Mouse (Mus musculus): Measurements from ENCODE around the gene Ell2. TPM values are rescaled to one million over a fixed set of nuclear protein-coding genes. Genes with fewer than 3 reads are reported as not detected.

Gene Ell2
- polyA plus RNA-seq, 1 experiment from 2014 or later, result 3.9 TPM

GRCm38 (mm10) chr13:75770744-75771143 lies 64.2 kb downstream of the Ell2 start:
- no peaks in the 10 kb centered on the region for H3K9me3 ChIP-seq (ENCODE audit: control insufficient read depth, low read length)
- no peaks in the 10 kb centered on the region for H3K4me1 ChIP-seq (ENCODE audit: control insufficient read depth, insufficient read depth, low read length)
- no peak for ATAC-seq (ENCODE audit: low FRiP score, low TSS enrichment)
- H3K4me3 ChIP-seq (ENCODE audit: low read length), result no peak overlapping the region
- no peaks in the 10 kb centered on the region for H3K27me3 ChIP-seq (ENCODE audit: control insufficient read depth, insufficient read depth, low read length)
- no peak overlapping the region for H3K4me2 ChIP-seq (replicated peaks; ENCODE audit: low read depth, low read length)
- 95% methylated on average over 2 of the region's 2 CpGs for WGBS
- no peaks in the 10 kb centered on the region for H3K36me3 ChIP-seq (ENCODE audit: control insufficient read depth, insufficient read depth, low read length)
- H3K9ac ChIP-seq (ENCODE audit: low read depth, low read length), result no peak overlapping the region
- no peak overlapping the region for H3K27ac ChIP-seq (ENCODE audit: low read depth, low read length)

GRCm38 (mm10) chr13:75771404-75771803 lies 64.8 kb downstream of the Ell2 start:
- 89% methylated on average over 4 of the region's 4 CpGs for WGBS
- no peak for ATAC-seq (ENCODE audit: low FRiP score, low TSS enrichment)
- Histone ChIP-seq H3K9me3 (ENCODE audit: control insufficient read depth, low read length) (no peaks in the 10 kb centered on the region), H3K9ac (ENCODE audit: low read depth, low read length) (no peak overlapping the region), H3K4me3 (ENCODE audit: low read length) (no peak overlapping the region), H3K4me2 (replicated peaks; ENCODE audit: low read depth, low read length) (no peak overlapping the region), H3K4me1 (ENCODE audit: control insufficient read depth, insufficient read depth, low read length) (no peaks in the 10 kb centered on the region), H3K27me3 (ENCODE audit: control insufficient read depth, insufficient read depth, low read length) (no peaks in the 10 kb centered on the region), H3K27ac (ENCODE audit: low read depth, low read length) (no peak overlapping the region), H3K36me3 (ENCODE audit: control insufficient read depth, insufficient read depth, low read length) (no peaks in the 10 kb centered on the region)

- WGBS, result 87% methylated on average over 3 of the region's 3 CpGs
- H3K4me3 ChIP-seq (ENCODE audit: low read length), result no peak overlapping the region
- no peak for ATAC-seq (ENCODE audit: low FRiP score, low TSS enrichment)
Observed at GRCm38 (mm10) chr13:75771984-75772730, 65.6 kb downstream of the Ell2 start.

GRCm38 (mm10) chr13:75775961-75776360 lies 69.4 kb downstream of the Ell2 start:
- Histone ChIP-seq H3K9ac (ENCODE audit: low read depth, low read length) (no peak overlapping the region), H3K4me1 (ENCODE audit: control insufficient read depth, insufficient read depth, low read length) (no peaks in the 10 kb centered on the region), H3K9me3 (ENCODE audit: control insufficient read depth, low read length) (no peaks in the 10 kb centered on the region), H3K27me3 (ENCODE audit: control insufficient read depth, insufficient read depth, low read length) (no peaks in the 10 kb centered on the region), H3K4me2 (replicated peaks; ENCODE audit: low read depth, low read length) (no peak overlapping the region), H3K36me3 (ENCODE audit: control insufficient read depth, insufficient read depth, low read length) (no peaks in the 10 kb centered on the region), H3K27ac (ENCODE audit: low read depth, low read length) (no peak overlapping the region), H3K4me3 (ENCODE audit: low read length) (no peak overlapping the region)
- no peak for ATAC-seq (ENCODE audit: low FRiP score, low TSS enrichment)

More at GRCm38 (mm10) chr13:75771984-75772730, 65.6 kb downstream of the Ell2 start:
- Histone ChIP-seq H3K4me1 (ENCODE audit: control insufficient read depth, insufficient read depth, low read length) (no peaks in the 10 kb centered on the region), H3K27ac (ENCODE audit: low read depth, low read length) (no peak overlapping the region), H3K4me2 (replicated peaks; ENCODE audit: low read depth, low read length) (no peak overlapping the region), H3K9me3 (ENCODE audit: control insufficient read depth, low read length) (no peaks in the 10 kb centered on the region), H3K9ac (ENCODE audit: low read depth, low read length) (no peak overlapping the region), H3K27me3 (ENCODE audit: control insufficient read depth, insufficient read depth, low read length) (no peaks in the 10 kb centered on the region), H3K36me3 (ENCODE audit: control insufficient read depth, insufficient read depth, low read length) (no peaks in the 10 kb centered on the region)

- Histone ChIP-seq H3K4me3 (ENCODE audit: low read length) (no peak overlapping the region), H3K36me3 (ENCODE audit: control insufficient read depth, insufficient read depth, low read length) (no peaks in the 10 kb centered on the region), H3K4me1 (ENCODE audit: control insufficient read depth, insufficient read depth, low read length) (no peaks in the 10 kb centered on the region), H3K27me3 (ENCODE audit: control insufficient read depth, insufficient read depth, low read length) (no peaks in the 10 kb centered on the region), H3K27ac (ENCODE audit: low read depth, low read length) (no peak overlapping the region), H3K9me3 (ENCODE audit: control insufficient read depth, low read length) (no peaks in the 10 kb centered on the region), H3K4me2 (replicated peaks; ENCODE audit: low read depth, low read length) (no peak overlapping the region), H3K9ac (ENCODE audit: low read depth, low read length) (no peak overlapping the region)
- ATAC-seq (ENCODE audit: low FRiP score, low TSS enrichment), result no peak
- 68% methylated on average over 1 of the region's 1 CpGs for WGBS
Observed at GRCm38 (mm10) chr13:75776692-75777091, 70.1 kb downstream of the Ell2 start.

GRCm38 (mm10) chr13:75778156-75778555 lies 71.6 kb downstream of the Ell2 start:
- Histone ChIP-seq H3K4me2 (replicated peaks; ENCODE audit: low read depth, low read length) (no peak overlapping the region), H3K36me3 (ENCODE audit: control insufficient read depth, insufficient read depth, low read length) (no peaks in the 10 kb centered on the region)
- no peak for ATAC-seq (ENCODE audit: low FRiP score, low TSS enrichment)

GRCm38 (mm10) chr13:75779169-75779568 lies 72.6 kb downstream of the Ell2 start:
- no peaks in the 10 kb centered on the region for H3K9me3 ChIP-seq (ENCODE audit: control insufficient read depth, low read length)
- no peaks in the 10 kb centered on the region for H3K36me3 ChIP-seq (ENCODE audit: control insufficient read depth, insufficient read depth, low read length)
- H3K4me1 ChIP-seq (ENCODE audit: control insufficient read depth, insufficient read depth, low read length), result no peaks in the 10 kb centered on the region
- no peak for ATAC-seq (ENCODE audit: low FRiP score, low TSS enrichment)
- no peak overlapping the region for H3K9ac ChIP-seq (ENCODE audit: low read depth, low read length)
- H3K4me2 ChIP-seq (replicated peaks; ENCODE audit: low read depth, low read length), result no peak overlapping the region
- no peak overlapping the region for H3K4me3 ChIP-seq (ENCODE audit: low read length)
- no peak overlapping the region for H3K27ac ChIP-seq (ENCODE audit: low read depth, low read length)
- WGBS, result 92% methylated on average over 2 of the region's 2 CpGs
- H3K27me3 ChIP-seq (ENCODE audit: control insufficient read depth, insufficient read depth, low read length), result no peaks in the 10 kb centered on the region

More at GRCm38 (mm10) chr13:75778156-75778555, 71.6 kb downstream of the Ell2 start:
- no peak overlapping the region for H3K27ac ChIP-seq (ENCODE audit: low read depth, low read length)
- 81% methylated on average over 6 of the region's 6 CpGs for WGBS
- no peaks in the 10 kb centered on the region for H3K27me3 ChIP-seq (ENCODE audit: control insufficient read depth, insufficient read depth, low read length)
- H3K4me1 ChIP-seq (ENCODE audit: control insufficient read depth, insufficient read depth, low read length), result no peaks in the 10 kb centered on the region
- no peak overlapping the region for H3K9ac ChIP-seq (ENCODE audit: low read depth, low read length)
- H3K4me3 ChIP-seq (ENCODE audit: low read length), result no peak overlapping the region
- H3K9me3 ChIP-seq (ENCODE audit: control insufficient read depth, low read length), result no peaks in the 10 kb centered on the region

GRCm38 (mm10) chr13:75780096-75780495 lies 73.5 kb downstream of the Ell2 start:
- Histone ChIP-seq H3K4me3 (ENCODE audit: low read length) (no peak overlapping the region), H3K27ac (ENCODE audit: low read depth, low read length) (no peak overlapping the region), H3K9me3 (ENCODE audit: control insufficient read depth, low read length) (no peaks in the 10 kb centered on the region), H3K27me3 (ENCODE audit: control insufficient read depth, insufficient read depth, low read length) (no peaks in the 10 kb centered on the region), H3K36me3 (ENCODE audit: control insufficient read depth, insufficient read depth, low read length) (no peaks in the 10 kb centered on the region), H3K9ac (ENCODE audit: low read depth, low read length) (no peak overlapping the region), H3K4me2 (replicated peaks; ENCODE audit: low read depth, low read length) (no peak overlapping the region), H3K4me1 (ENCODE audit: control insufficient read depth, insufficient read depth, low read length) (no peaks in the 10 kb centered on the region)
- WGBS, result 68% methylated on average over 2 of the region's 2 CpGs
- ATAC-seq (ENCODE audit: low FRiP score, low TSS enrichment), result no peak

- no peak for ATAC-seq (ENCODE audit: low FRiP score, low TSS enrichment)
- Histone ChIP-seq H3K27ac (ENCODE audit: low read depth, low read length) (no peak overlapping the region), H3K4me3 (ENCODE audit: low read length) (no peak overlapping the region), H3K4me1 (ENCODE audit: control insufficient read depth, insufficient read depth, low read length) (no peaks in the 10 kb centered on the region), H3K9ac (ENCODE audit: low read depth, low read length) (no peak overlapping the region), H3K9me3 (ENCODE audit: control insufficient read depth, low read length) (no peaks in the 10 kb centered on the region), H3K36me3 (ENCODE audit: control insufficient read depth, insufficient read depth, low read length) (no peaks in the 10 kb centered on the region), H3K27me3 (ENCODE audit: control insufficient read depth, insufficient read depth, low read length) (no peaks in the 10 kb centered on the region), H3K4me2 (replicated peaks; ENCODE audit: low read depth, low read length) (no peak overlapping the region)
- 51% methylated on average over 4 of the region's 4 CpGs for WGBS
Observed at GRCm38 (mm10) chr13:75785726-75786125, 79.2 kb downstream of the Ell2 start.

Measured in kidney, embryonic 14.5 days (tissue).